10 mouse cellular contexts compared by ENCODE assay signal in the genomic region with DNA sequence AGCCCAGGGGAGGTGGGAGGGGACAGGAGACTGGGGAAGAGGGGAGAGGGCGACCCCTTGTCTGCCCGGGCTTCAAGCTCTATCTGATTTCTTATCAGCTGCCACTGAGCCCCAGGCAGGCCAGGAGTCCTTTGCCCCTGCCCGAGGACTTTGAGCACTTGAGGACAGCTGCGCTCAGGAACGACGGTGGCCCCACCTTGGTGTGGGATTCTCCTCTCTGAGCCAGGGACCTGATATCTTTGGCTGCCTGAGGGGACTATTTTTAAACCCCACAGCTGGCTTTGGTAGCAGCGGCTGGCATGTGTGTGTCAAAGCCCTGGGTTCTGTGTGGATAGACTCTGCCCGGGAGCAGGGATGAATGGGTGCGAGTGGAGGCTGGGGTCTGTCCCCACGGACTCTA. TPM values are rescaled to one million over a fixed set of nuclear protein-coding genes. Genes with fewer than 3 reads are reported as not detected.
DNase-seq lines count a peak whose midpoint lies in the region; ATAC-seq lines count a peak whose summit lies in the region.
"Had no signal": no experiment of that assay in that cellular context is flagged by ENCODE, and none has a peak within 500 bp of the region (broad histone marks: within the 10 kb centered on the region; RNA-seq: fewer than 3 reads in every experiment).

No protein-coding gene starts in this region.

- WGBS in heart, embryonic 11.5 days (ENCODE audit: insufficient replicate concordance) = 20% methylated on average over 10 of the region's 10 CpGs
- 68% methylated on average over 10 of the region's 10 CpGs for WGBS in limb, embryonic 12.5 days

- no peaks in the 10 kb centered on the region for H3K9me3 ChIP-seq in heart, embryonic 11.5 days (replicated peaks; ENCODE audit: control insufficient read depth, low read length)
- no peaks in the 10 kb centered on the region for H3K9me3 ChIP-seq in limb, embryonic 12.5 days

- H3K4me3 ChIP-seq in heart, embryonic 11.5 days (ENCODE audit: low read depth, low read length) = no peak overlapping the region
- no peak overlapping the region for H3K4me3 ChIP-seq in limb, embryonic 12.5 days (replicated peaks)

- H3K36me3 ChIP-seq in heart, embryonic 11.5 days (ENCODE audit: control insufficient read depth, insufficient read depth, low read length) = no peaks in the 10 kb centered on the region
- no peaks in the 10 kb centered on the region for H3K36me3 ChIP-seq in limb, embryonic 12.5 days

- peak overlapping the region; percentile 86 for H3K27ac ChIP-seq in heart, embryonic 11.5 days (ENCODE audit: low read depth, low read length)
- H3K27ac ChIP-seq in limb, embryonic 12.5 days = 0 out of 2 replicates have a peak overlapping the region, but pooled peaks have one; percentile 7
- H3K27ac ChIP-seq: liver, embryonic 14.5 days had no signal

- peak overlapping the region; percentile 25 for H3K4me2 ChIP-seq in heart, embryonic 11.5 days
- no peak overlapping the region for H3K4me2 ChIP-seq in limb, embryonic 12.5 days

- ATAC-seq in heart, embryonic 11.5 days (replicated peaks; ENCODE audit: insufficient number of reproducible peaks, low FRiP score, low TSS enrichment) = no peak; the same call in 1 of the 2 replicates
- ATAC-seq in limb, embryonic 12.5 days (ENCODE audit: insufficient number of reproducible peaks, insufficient read depth, low FRiP score, low TSS enrichment, low read depth) = no peak

- peaks cover 46% of the 10 kb centered on the region for H3K4me1 ChIP-seq in heart, embryonic 11.5 days (ENCODE audit: control insufficient read depth, insufficient read depth, low read length)
- H3K4me1 ChIP-seq in limb, embryonic 12.5 days (replicated peaks) = peaks cover 6% of the 10 kb centered on the region; the same call in 1 of the 2 replicates

- DNase-seq in kidney, postnatal 10 days = peak; percentile 5
- DNase-seq in kidney, postnatal 36 days = no peak
- DNase-seq in gastrocnemius, adult 8-10 months (ENCODE audit: low spot score in 2 of 2) = peak; percentile 58 to 77
- DNase-seq in natural killer cell, adult 2 months (ENCODE audit: low spot score in 2 of 2) = no peak
- no peak for DNase-seq in right cerebral cortex, postnatal 25 days
- no peak for DNase-seq in spleen, postnatal 36 days (ENCODE audit: low spot score in 2 of 2)
- DNase-seq: kidney, adult 2 months had no signal

- H3K9ac ChIP-seq in heart, embryonic 11.5 days (ENCODE audit: low read depth, low read length) = 0 out of 2 replicates have a peak overlapping the region, but pooled peaks have one; percentile 28
- no peak overlapping the region for H3K9ac ChIP-seq in limb, embryonic 12.5 days (replicated peaks)
- H3K9ac ChIP-seq: liver, embryonic 14.5 days had no signal

- no peaks in the 10 kb centered on the region for H3K27me3 ChIP-seq in heart, embryonic 11.5 days (ENCODE audit: control insufficient read depth, insufficient read depth, low read length)
- no peaks in the 10 kb centered on the region for H3K27me3 ChIP-seq in limb, embryonic 12.5 days

RNA-seq across cellular contexts. Expression of a gene that starts 37.3 kb away (rescaled TPM):
- 100 to 1,000 TPM; 180 to 208 (median 192) TPM for total RNA-seq in gastrocnemius, adult 8-10 months (2022)
- polyA plus RNA-seq in heart, embryonic 11.5 days (2014; fragmentation: Nextera tagmentation; extraction: Ambion mirVana) = 161 and 169 TPM in 2 replicates
- 40.1 and 45.6 TPM in 2 replicates for polyA plus RNA-seq in limb, embryonic 12.5 days (2016; fragmentation: Nextera tagmentation; extraction: Ambion mirVana)

RNA-seq across cellular contexts. Expression of a gene that starts 57.7 kb away (rescaled TPM):
- total RNA-seq in gastrocnemius, adult 8-10 months (2022) = 10 to 100 TPM in 3 of 4 experiments, 1 to 10 TPM in 1; 8.5 to 11.1 (median 11.0) TPM
- 114 and 118 TPM in 2 replicates for polyA plus RNA-seq in heart, embryonic 11.5 days (2014; fragmentation: Nextera tagmentation; extraction: Ambion mirVana)
- 157 TPM in 2 replicates for polyA plus RNA-seq in limb, embryonic 12.5 days (2016; fragmentation: Nextera tagmentation; extraction: Ambion mirVana)

Comparison
In these comparisons a context has a peak if more than half of its experiments do, and no peak if none do; other contexts are left out.
1. DNase-seq: peak in kidney, postnatal 10 days (single experiment) and gastrocnemius, adult 8-10 months (2 of 2); none in kidney, postnatal 36 days (0 of 2), natural killer cell, adult 2 months (0 of 2), right cerebral cortex, postnatal 25 days (single experiment) and spleen, postnatal 36 days (0 of 2).